Mouse (Mus musculus) MEL (cell line): ENCODE data around the gene Kif26b. TPM values are rescaled to one million over a fixed set of nuclear protein-coding genes. Genes with fewer than 3 reads are reported as not detected.

Experiments
- DNase-seq: peaks from one replicate; pipeline ENCODE4 v3.0.0; 2011; ENCODE audit warnings: low read depth, low spot score
- H3K27ac ChIP-seq: 2 replicates; pipeline ENCODE4 v1.5.1; 2012; ENCODE audit warnings: low read depth, mild to moderate bottlenecking, control low read depth, low read length, moderate library complexity; ENCODE audit not compliant: control insufficient read depth
- H3K27me3 ChIP-seq, 2 experiments: fragments of 150-350 bp in 1 of 2; sonication (generic) in 1 of 2; 2 replicates each; pipeline ENCODE4 v1.6.1; 2012; ENCODE audit warnings: low read length in 2 of 2, mild to moderate bottlenecking in 2 of 2, improper control_type of control experiment in 1 of 2, moderate library complexity in 1 of 2; ENCODE audit not compliant: insufficient read depth in 2 of 2, control insufficient read depth in 1 of 2
- H3K36me3 ChIP-seq, 2 experiments: 2 replicates each; pipeline ENCODE4 v1.6.1; 2012 to 2014; ENCODE audit warnings: low read length in 2 of 2, improper control_type of control experiment in 1 of 2, inconsistent platforms in 1 of 2, mild to moderate bottlenecking in 1 of 2; ENCODE audit not compliant: insufficient read depth in 2 of 2, control insufficient read depth in 1 of 2
- H3K4me1 ChIP-seq, 2 experiments: fragments of 150-350 bp in 1 of 2; sonication (generic) in 1 of 2; 2 replicates each; pipeline ENCODE4 v1.6.1; 2012; ENCODE audit warnings: low read length in 2 of 2, improper control_type of control experiment in 1 of 2, mild to moderate bottlenecking in 1 of 2; ENCODE audit not compliant: insufficient read depth in 2 of 2, control insufficient read depth in 1 of 2
- H3K4me3 ChIP-seq, 2 experiments: fragments of 150-350 bp in 1 of 2; sonication (generic) in 1 of 2; 2 replicates each; pipeline ENCODE4 v1.5.1; 2012; ENCODE audit warnings: low read depth in 2 of 2, low read length in 2 of 2, mild to moderate bottlenecking in 2 of 2, moderate library complexity in 2 of 2, control low read depth in 1 of 2, improper control_type of control experiment in 1 of 2; ENCODE audit not compliant: control insufficient read depth in 1 of 2, insufficient read depth in 1 of 2
- H3K79me2 ChIP-seq: 2 replicates; pipeline ENCODE4 v1.6.1; 2012; ENCODE audit warnings: mild to moderate bottlenecking, low read length, moderate library complexity; ENCODE audit not compliant: control insufficient read depth, poor library complexity, insufficient read depth
- H3K9ac ChIP-seq: 2 replicates; pipeline ENCODE4 v1.6.1; 2012; ENCODE audit warnings: low read depth, mild to moderate bottlenecking, control low read depth, low read length, moderate library complexity; ENCODE audit not compliant: control insufficient read depth, poor library complexity, severe bottlenecking
- H3K9me3 ChIP-seq: fragments of 150-350 bp; sonication (generic); replicated peaks from 2 replicates; pipeline ENCODE4 v1.6.1; 2012; ENCODE audit warnings: mild to moderate bottlenecking, low read length, improper control_type of control experiment, moderate library complexity; ENCODE audit not compliant: insufficient read depth
- CHD2 ChIP-seq: IDR thresholded peaks from 2 replicates; pipeline ENCODE4 v1.6.1; 2011; ENCODE audit warnings: low read length, improper control_type of control experiment
- CTCF ChIP-seq, 3 experiments: IDR thresholded peaks in 2 of 3; conservative IDR thresholded peaks in 1 of 3; 2 replicates each; pipeline ENCODE4 v1.5.1; 2011 to 2012; ENCODE audit warnings: low read length in 3 of 3, low read depth in 2 of 3, mild to moderate bottlenecking in 2 of 3, improper control_type of control experiment in 1 of 3, inconsistent platforms in 1 of 3, mixed read lengths in 1 of 3, moderate library complexity in 1 of 3; ENCODE audit not compliant: control insufficient read depth in 1 of 3, insufficient read depth in 1 of 3, poor library complexity in 1 of 3, severe bottlenecking in 1 of 3
- E2F4 ChIP-seq: IDR thresholded peaks from 2 replicates; pipeline ENCODE4 v1.6.1; 2011; ENCODE audit warnings: low read depth, low read length, improper control_type of control experiment, borderline replicate concordance
- EP300 ChIP-seq, 2 experiments: IDR thresholded peaks; 2 replicates each; pipeline ENCODE4 v1.6.1; 2011; ENCODE audit warnings: improper control_type of control experiment in 2 of 2, low read length in 2 of 2, low read depth in 1 of 2, mild to moderate bottlenecking in 1 of 2
- ETS1 ChIP-seq: IDR thresholded peaks from 2 replicates; pipeline ENCODE4 v1.6.1; 2012; ENCODE audit warnings: low read depth, mild to moderate bottlenecking, inconsistent platforms, low read length, improper control_type of control experiment, moderate library complexity
- HCFC1 ChIP-seq: IDR thresholded peaks from 2 replicates; pipeline ENCODE4 v1.6.1; 2012; ENCODE audit warnings: low read depth, mild to moderate bottlenecking, inconsistent platforms, low read length, improper control_type of control experiment, moderate library complexity
- MAX ChIP-seq: IDR thresholded peaks from 2 replicates; pipeline ENCODE4 v1.6.1; 2011; ENCODE audit warnings: low read length, improper control_type of control experiment
- MEF2A ChIP-seq: IDR thresholded peaks from 2 replicates; pipeline ENCODE4 v1.6.1; 2014; ENCODE audit warnings: low read depth, mild to moderate bottlenecking, inconsistent platforms, low read length, improper control_type of control experiment; ENCODE audit not compliant: poor library complexity, insufficient replicate concordance, severe bottlenecking; ENCODE audit errors: extremely low read depth
- NRF1 ChIP-seq: IDR thresholded peaks from 2 replicates; pipeline ENCODE4 v1.6.1; 2014; ENCODE audit warnings: low read depth, mild to moderate bottlenecking, inconsistent platforms, low read length, improper control_type of control experiment, moderate library complexity; ENCODE audit not compliant: poor library complexity, insufficient read depth, severe bottlenecking
- POLR2AphosphoS2 ChIP-seq: IDR thresholded peaks from 2 replicates; pipeline ENCODE4 v1.6.1; 2011; ENCODE audit warnings: low read length, improper control_type of control experiment
- RCOR1 ChIP-seq: IDR thresholded peaks from 2 replicates; pipeline ENCODE4 v1.6.1; 2012; ENCODE audit warnings: low read depth, mild to moderate bottlenecking, inconsistent platforms, low read length, improper control_type of control experiment
- SMC3 ChIP-seq: IDR thresholded peaks from 2 replicates; pipeline ENCODE4 v1.6.1; 2011; ENCODE audit warnings: low read depth, low read length, improper control_type of control experiment
- TBP ChIP-seq: IDR thresholded peaks from 2 replicates; pipeline ENCODE4 v1.8.0; 2011; ENCODE audit warnings: low read depth, low read length, improper control_type of control experiment
- TCF12 ChIP-seq: IDR thresholded peaks from 2 replicates; pipeline ENCODE4 v1.6.1; 2014; ENCODE audit warnings: low read depth, mild to moderate bottlenecking, inconsistent platforms, low read length, improper control_type of control experiment, moderate library complexity
- USF2 ChIP-seq, 2 experiments: IDR thresholded peaks; 2 replicates each; pipeline ENCODE4 v1.6.1; 2011 to 2012; ENCODE audit warnings: improper control_type of control experiment in 2 of 2, low read length in 2 of 2, borderline replicate concordance in 1 of 2, inconsistent platforms in 1 of 2, low read depth in 1 of 2, mild to moderate bottlenecking in 1 of 2; ENCODE audit not compliant: insufficient read depth in 1 of 2
- ZNF384 ChIP-seq: IDR thresholded peaks from 2 replicates; pipeline ENCODE4 v1.6.1; 2012; ENCODE audit warnings: low read depth, mild to moderate bottlenecking, inconsistent platforms, low read length, improper control_type of control experiment
- polyA plus RNA-seq, 2 experiments: library from polyadenylated mRNA; stranded (reverse) in 1 of 2; unstranded in 1 of 2; fragments of >175 nt in 1 of 2; fragments of >200 nt in 1 of 2; gene quantifications; 2 replicates each; pipeline versions ENCODE4 v1.2.1 to v1.2.4; 2012; ENCODE audit warnings: low replicate concordance in 2 of 2, low read depth in 1 of 2; ENCODE audit not compliant: insufficient read length in 2 of 2, insufficient read depth in 1 of 2, missing spikeins in 1 of 2
- total RNA-seq: library from RNA; depleted of rRNA; stranded (reverse); fragments of 300-350 nt; gene quantifications from 2 replicates; pipeline ENCODE4 v1.2.3, GENCODE M21; 2012

Gene Kif26b
- total and polyA plus RNA-seq, 3 experiments: 0.08 to 0.50 TPM; not detected in 1

- H3K4me3 ChIP-seq: no peak overlapping the region
- peaks cover 0 to 22% of the 10 kb centered on the region in 2 experiments; a peak in 2 of 4 replicates for H3K36me3 ChIP-seq
- DNase-seq: no peak
- H3K9ac ChIP-seq: no peak overlapping the region
- no peaks in the 10 kb centered on the region for H3K27me3 ChIP-seq
- peaks cover 22 to 32% of the 10 kb centered on the region in 2 experiments for H3K4me1 ChIP-seq
- TF ChIP-seq MEF2A (no peak), RCOR1 (no peak), POLR2AphosphoS2 (no peak), MAX (no peak), CTCF (IDR thresholded peaks at IDR 0.05 in 2 of 3, conservative IDR thresholded peaks at IDR 0.05 in 1 of 3; ENCODE audit: control insufficient read depth in 1 of 3, insufficient read depth in 1 of 3, low read depth in 2 of 3, low read length in 3 of 3, poor library complexity in 1 of 3, severe bottlenecking in 1 of 3) (no peak), TBP (no peak), CHD2 (no peak), SMC3 (no peak), E2F4 (no peak)
- H3K9me3 ChIP-seq: no peaks in the 10 kb centered on the region
- H3K27ac ChIP-seq: no peak overlapping the region
- H3K79me2 ChIP-seq: no peaks in the 10 kb centered on the region
Observed at GRCm38 (mm10) chr1:178634359-178635085, 105.6 kb downstream of the Kif26b start.

- Histone ChIP-seq H3K27ac (no peak overlapping the region), H3K9me3 (no peaks in the 10 kb centered on the region), H3K4me3 (no peak overlapping the region), H3K9ac (no peak overlapping the region), H3K4me1 (peaks cover 19 to 26% of the 10 kb centered on the region in 2 experiments), H3K36me3 (peaks cover 0 to 19% of the 10 kb centered on the region in 2 experiments; a peak in 2 of 4 replicates), H3K79me2 (no peaks in the 10 kb centered on the region), H3K27me3 (no peaks in the 10 kb centered on the region)
- DNase-seq: no peak
- TF ChIP-seq ZNF384 (peak; percentile 52), USF2 (IDR thresholded peaks at IDR 0.05; ENCODE audit: borderline replicate concordance in 1 of 2, insufficient read depth in 1 of 2, low read depth in 1 of 2, low read length in 2 of 2) (no peak), MAX (no peak), HCFC1 (no peak), TBP (no peak), ETS1 (peak; percentile 68), EP300 (IDR thresholded peaks at IDR 0.05; ENCODE audit: low read depth in 1 of 2, low read length in 2 of 2) (peak in 1 of 2 experiments; percentile 68; a peak in 2 of 4 replicates), RCOR1 (peak; percentile 74), MEF2A (no peak), NRF1 (no peak), TCF12 (peak; percentile 73)
Observed at GRCm38 (mm10) chr1:178635470-178635869, 106.5 kb downstream of the Kif26b start.
